Mouse (Mus musculus): ENCODE results near the gene Cd19. TPM values are rescaled to one million over a fixed set of nuclear protein-coding genes. Genes with fewer than 3 reads are reported as not detected.
A peak's percentile ranks its signal among the peaks of the same experiment; 100 is the strongest.

Gene Cd19
- total RNA-seq, 2 experiments from 2014 or later, result not detected

- no peak for ATAC-seq (replicated peaks; ENCODE audit: poor library complexity)
Measured at GRCm38 (mm10) chr7:126388185-126388584, 26.5 kb downstream of the Cd19 start.

GRCm38 (mm10) chr7:126383565-126383964, 31.1 kb downstream of the Cd19 start:
- ATAC-seq (replicated peaks; ENCODE audit: poor library complexity), result no peak

- peak; percentile 93 for ATAC-seq (replicated peaks; ENCODE audit: poor library complexity)
Measured at GRCm38 (mm10) chr7:126377278-126378158, 37.2 kb downstream of the Cd19 start, which contains the start of gene Spns1. Gene Spns1 (minus strand): TSS chr7:126377450.

- ATAC-seq (replicated peaks; ENCODE audit: poor library complexity), result peak; percentile 20; the same call in 1 of the 2 replicates
Measured at GRCm38 (mm10) chr7:126376903-126377277, 37.8 kb downstream of the Cd19 start.

- ATAC-seq (replicated peaks; ENCODE audit: poor library complexity), result no peak
Measured at GRCm38 (mm10) chr7:126375012-126375411, 39.7 kb downstream of the Cd19 start.

- ATAC-seq (replicated peaks; ENCODE audit: poor library complexity), result no peak
Measured at GRCm38 (mm10) chr7:126374526-126374925, 40.2 kb downstream of the Cd19 start.

GRCm38 (mm10) chr7:126373007-126373406, 41.7 kb downstream of the Cd19 start:
- ATAC-seq (replicated peaks; ENCODE audit: poor library complexity), result no peak

GRCm38 (mm10) chr7:126369393-126369792, 45.3 kb downstream of the Cd19 start, which contains the start of gene Lat:
Gene Lat (minus strand): TSS chr7:126369570.
- peak; percentile 87 for ATAC-seq (replicated peaks; ENCODE audit: poor library complexity)

- ATAC-seq (replicated peaks; ENCODE audit: poor library complexity), result no peak
Measured at GRCm38 (mm10) chr7:126368367-126368766, 46.3 kb downstream of the Cd19 start.

- ATAC-seq (replicated peaks; ENCODE audit: poor library complexity), result no peak
Measured at GRCm38 (mm10) chr7:126367636-126368035, 47.1 kb downstream of the Cd19 start.

GRCm38 (mm10) chr7:126363038-126363437, 51.7 kb downstream of the Cd19 start:
- ATAC-seq (replicated peaks; ENCODE audit: poor library complexity), result no peak

- no peak for ATAC-seq (replicated peaks; ENCODE audit: poor library complexity)
Measured at GRCm38 (mm10) chr7:126359049-126359448, 55.6 kb downstream of the Cd19 start.

Other genes with a start within 250 kb of the Cd19 start
- 124 and 125 TPM in 2 replicates for gene Xpo6, start 214.4 kb downstream of the Cd19 start, total RNA-seq (2015)
- gene Xpo6, start 214.4 kb downstream of the Cd19 start, total RNA-seq (2017), result 38.4 and 51.4 TPM in 2 replicates
- gene Sbk1, start 142.3 kb downstream of the Cd19 start, total RNA-seq (2015), result 0.95 and 1.7 TPM in 2 replicates
- gene Sbk1, start 142.3 kb downstream of the Cd19 start, total RNA-seq (2017), result 1.5 and 2.0 TPM in 2 replicates
- 0.35 and 2.8 TPM in 2 replicates for gene Lat, start 45.3 kb downstream of the Cd19 start, total RNA-seq (2015)
- gene Lat, start 45.3 kb downstream of the Cd19 start, total RNA-seq (2017), result 1.0 and 1.6 TPM in 2 replicates
- 8.3 and 8.4 TPM in 2 replicates for gene Spns1, start 37.4 kb downstream of the Cd19 start, total RNA-seq (2015)
- 8.4 and 16.2 TPM in 2 replicates for gene Spns1, start 37.4 kb downstream of the Cd19 start, total RNA-seq (2017)
- 11.4 and 12.2 TPM in 2 replicates for gene Nfatc2ip, start 18.2 kb downstream of the Cd19 start, total RNA-seq (2015)
- gene Nfatc2ip, start 18.2 kb downstream of the Cd19 start, total RNA-seq (2017), result 14.9 and 15.3 TPM in 2 replicates
- gene Rabep2, start 13.9 kb upstream of the Cd19 start, total RNA-seq (2015), result 4.0 and 4.9 TPM in 2 replicates
- gene Rabep2, start 13.9 kb upstream of the Cd19 start, total RNA-seq (2017), result 12.9 and 19.5 TPM in 2 replicates
- not detected in 2 replicates for gene Atp2a1, start 48.2 kb upstream of the Cd19 start, total RNA-seq (2015)
- gene Atp2a1, start 48.2 kb upstream of the Cd19 start, total RNA-seq (2017), result not detected in 2 replicates
- gene Sh2b1, start 60.5 kb upstream of the Cd19 start, total RNA-seq (2015), result 33.4 and 36.3 TPM in 2 replicates
- 19.3 and 20.1 TPM in 2 replicates for gene Sh2b1, start 60.5 kb upstream of the Cd19 start, total RNA-seq (2017)
- gene Tufm, start 72.5 kb upstream of the Cd19 start, total RNA-seq (2015), result 89.9 and 97.9 TPM in 2 replicates
- gene Tufm, start 72.5 kb upstream of the Cd19 start, total RNA-seq (2017), result 85.6 and 89.2 TPM in 2 replicates
- 86.9 and 88.6 TPM in 2 replicates for gene Atxn2l, start 88.5 kb upstream of the Cd19 start, total RNA-seq (2015)
- 29.0 and 29.5 TPM in 2 replicates for gene Atxn2l, start 88.5 kb upstream of the Cd19 start, total RNA-seq (2017)
- gene Eif3c, start 151.5 kb upstream of the Cd19 start, total RNA-seq (2015), result 198 and 210 TPM in 2 replicates
- 226 and 261 TPM in 2 replicates for gene Eif3c, start 151.5 kb upstream of the Cd19 start, total RNA-seq (2017)
- gene Apobr, start 170.1 kb upstream of the Cd19 start, total RNA-seq (2015), result 1.1 and 1.9 TPM in 2 replicates
- gene Apobr, start 170.1 kb upstream of the Cd19 start, total RNA-seq (2017), result 4.2 and 4.9 TPM in 2 replicates
- 33.0 and 36.3 TPM in 2 replicates for gene Cln3, start 170.9 kb upstream of the Cd19 start, total RNA-seq (2015)
- gene Cln3, start 170.9 kb upstream of the Cd19 start, total RNA-seq (2017), result 9.2 and 19.9 TPM in 2 replicates
- 0.81 TPM in 1 of 2 replicates, not detected in the other for gene Il27, start 180.1 kb upstream of the Cd19 start, total RNA-seq (2015)
- 0.29 and 1.1 TPM in 2 replicates for gene Il27, start 180.1 kb upstream of the Cd19 start, total RNA-seq (2017)
- 0.17 and 1.6 TPM in 2 replicates for gene Nupr1, start 216.0 kb upstream of the Cd19 start, total RNA-seq (2015)
- gene Nupr1, start 216.0 kb upstream of the Cd19 start, total RNA-seq (2017), result 0.92 and 1.3 TPM in 2 replicates
- gene Sgf29, start 234.4 kb upstream of the Cd19 start, total RNA-seq (2015), result 65.7 and 74.6 TPM in 2 replicates
- gene Sgf29, start 234.4 kb upstream of the Cd19 start, total RNA-seq (2017), result 40.1 and 52.5 TPM in 2 replicates

Data from megakaryocyte progenitor cell, adult 5-6 weeks (primary cell).